Mouse (Mus musculus) CH12F3 (cell line): ENCODE measurements around the gene Mpv17l.
"Not testable (repeated sequence)": the region's sequence is repeated elsewhere in the genome, so short reads cannot be mapped to it uniquely, and the experiment has no call there.

Source experiments
- in situ Hi-C: fragments of 300-500 bp; cut with MboI; formaldehyde crosslinking; loops from 2 replicates; pipeline ENCODE4 v1.14.3; 2020; ENCODE audit warnings: low sequenced_read_pairs

The Mpv17l gene

GRCm38 (mm10) chr16:13927456-13928075, 24.6 kb downstream of the Mpv17l start:
- in situ Hi-C loops: no loop called here

DNA sequence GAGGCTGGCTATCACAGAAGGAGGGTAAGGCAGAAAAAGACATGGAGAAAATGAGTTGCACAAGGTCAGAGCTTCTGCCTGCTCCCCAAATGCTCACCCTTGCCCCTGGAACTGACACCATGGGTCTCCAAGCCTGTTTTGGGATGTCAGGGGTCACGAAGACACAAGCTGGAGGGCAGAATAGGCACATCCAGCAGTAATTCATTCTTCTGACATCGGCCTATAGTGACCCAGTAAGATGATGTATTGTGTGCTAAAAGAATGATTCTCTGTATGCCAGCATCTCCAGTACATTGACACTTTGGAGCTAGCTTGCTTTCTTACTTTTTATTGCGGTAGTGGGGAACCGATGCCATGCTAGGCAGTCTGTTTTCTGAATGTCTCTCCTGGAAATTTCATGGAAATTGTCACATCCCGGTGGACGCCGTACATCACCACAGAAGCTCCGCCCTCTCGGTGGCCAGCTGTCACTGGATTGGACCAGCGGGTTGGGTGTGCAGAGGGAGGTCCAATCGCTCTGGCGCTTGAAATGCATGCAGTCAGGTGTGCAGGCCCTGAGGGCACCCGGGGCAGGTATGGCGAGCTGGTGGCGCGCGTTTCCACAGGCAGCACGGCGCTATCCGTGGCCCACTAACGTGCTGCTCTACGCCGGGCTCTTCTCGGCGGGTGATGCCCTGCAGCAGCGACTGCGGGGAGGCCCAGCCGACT, 37.3 kb downstream of the Mpv17l start:
- in situ Hi-C loops: no loop called here

DNA sequence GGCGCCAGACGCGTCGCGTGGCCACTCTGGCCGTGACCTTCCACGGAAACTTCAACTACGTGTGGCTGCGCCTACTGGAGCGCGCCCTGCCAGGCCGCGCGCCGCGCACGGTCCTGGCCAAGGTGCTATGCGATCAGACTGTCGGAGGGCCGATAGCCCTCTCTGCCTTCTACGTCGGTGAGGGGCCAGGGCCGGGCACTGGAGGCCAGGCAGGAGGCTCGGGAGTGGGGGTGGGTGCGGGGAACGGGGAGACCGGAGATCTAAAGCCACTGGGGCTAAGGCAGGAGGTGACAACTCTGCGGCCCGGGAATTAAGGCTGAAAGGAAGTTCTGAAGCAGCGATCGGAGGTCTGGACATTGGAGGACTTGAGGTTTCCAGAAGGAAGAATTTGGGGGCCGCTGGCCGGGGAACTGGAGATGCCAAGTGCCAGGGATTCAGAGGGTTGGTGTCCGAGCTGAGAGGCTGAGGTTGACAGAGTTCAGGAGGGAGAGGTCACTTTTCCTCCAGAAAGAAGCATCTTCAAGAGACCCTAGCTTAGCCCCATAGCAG, 38.0 kb downstream of the Mpv17l start:
- in situ Hi-C loops: no loop called here

DNA sequence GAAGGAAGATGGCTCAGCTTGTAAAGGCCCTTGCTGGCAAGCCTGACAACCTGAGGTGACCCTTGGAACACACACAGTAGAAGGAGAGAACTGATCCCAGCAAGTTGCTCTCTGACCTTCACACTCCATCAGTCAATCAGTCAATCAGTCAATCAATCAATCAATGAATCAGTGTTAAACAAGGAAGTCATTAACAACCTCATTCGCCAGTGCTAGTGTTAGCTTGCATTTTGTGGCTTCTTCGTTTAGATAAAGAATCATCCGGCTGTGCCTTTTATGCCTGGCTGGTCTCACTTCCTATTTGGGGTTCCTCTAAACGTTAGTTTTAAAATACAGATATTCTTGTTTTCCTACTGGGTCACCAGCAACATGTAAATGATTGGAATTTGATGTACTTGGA, 41.2 kb downstream of the Mpv17l start:
- in situ Hi-C loops: no loop called here

DNA sequence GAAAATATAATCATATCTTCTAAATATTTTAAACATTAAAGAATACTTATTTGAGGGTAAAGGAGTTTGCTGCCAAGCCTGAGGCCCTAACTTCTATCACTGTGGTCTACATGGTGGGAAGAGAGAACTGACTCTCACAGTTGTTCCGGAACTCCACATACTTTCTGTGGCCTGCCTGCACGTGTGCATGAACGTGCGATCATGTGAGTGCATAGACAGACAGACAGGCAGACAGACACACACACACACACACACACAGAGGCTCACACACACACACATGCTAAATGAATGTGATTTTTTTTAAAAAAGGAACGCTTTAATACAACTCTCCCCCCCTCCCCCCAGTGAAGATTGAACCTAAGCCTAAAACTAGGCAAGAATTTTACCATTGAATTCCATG, 41.8 kb downstream of the Mpv17l start:
- in situ Hi-C loops: no loop called here

GRCm38 (mm10) chr16:13945153-13945552, 42.2 kb downstream of the Mpv17l start:
- in situ Hi-C loops: no loop called here

- in situ Hi-C loops: no loop called here
Observed at GRCm38 (mm10) chr16:13946306-13946705, 43.3 kb downstream of the Mpv17l start.

DNA sequence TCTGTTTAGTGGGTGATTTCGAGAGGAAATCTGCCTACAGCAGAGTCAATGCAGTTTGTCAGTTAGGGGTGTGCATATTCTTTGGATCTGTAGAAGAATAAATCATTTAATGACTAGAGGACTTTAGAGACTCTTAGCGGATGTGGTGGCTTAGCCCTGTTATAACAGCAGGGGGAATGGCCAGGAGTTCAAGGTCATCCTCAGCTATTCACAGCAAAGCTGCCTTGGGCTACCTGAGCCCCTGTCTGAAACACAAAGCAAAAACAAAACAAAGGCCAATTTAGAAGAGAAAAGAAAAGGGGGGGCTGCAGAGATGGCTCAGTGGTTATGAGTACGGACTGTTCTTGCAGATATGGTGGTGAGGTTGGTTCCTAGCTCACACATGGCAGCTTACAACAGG, 48.3 kb downstream of the Mpv17l start:
- in situ Hi-C loops: no loop called here

DNA sequence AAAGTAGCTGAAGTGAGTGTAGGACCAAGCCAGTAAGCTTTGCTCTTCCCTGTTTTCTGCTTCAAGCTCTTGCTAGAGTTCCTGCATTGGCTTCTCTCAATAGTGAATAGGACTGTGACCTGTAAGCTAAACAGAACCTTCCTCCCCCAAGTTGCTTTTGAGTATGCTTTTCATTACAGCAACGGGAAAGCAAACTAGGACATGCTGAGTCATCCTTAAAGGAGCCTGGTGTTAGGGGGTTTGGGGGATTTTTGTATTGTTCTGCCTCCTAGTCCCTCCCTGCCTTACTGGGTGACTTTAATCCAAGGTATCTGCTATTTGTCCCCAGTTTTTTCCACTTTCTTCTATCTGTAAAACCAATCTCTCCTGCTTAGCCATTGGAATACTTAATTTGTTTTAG, 59.1 kb downstream of the Mpv17l start:
- in situ Hi-C loops: no loop called here

GRCm38 (mm10) chr16:13969096-13969495, 66.1 kb downstream of the Mpv17l start:
- in situ Hi-C loops: no loop called here

- in situ Hi-C loops: no loop called here
Observed at GRCm38 (mm10) chr16:13972051-13972450, 69.1 kb downstream of the Mpv17l start.

- in situ Hi-C loops: not testable (repeated sequence)
Observed at GRCm38 (mm10) chr16:13976358-13976896, 73.5 kb downstream of the Mpv17l start.

GRCm38 (mm10) chr16:13977026-13977425, 74.1 kb downstream of the Mpv17l start:
- in situ Hi-C loops: not testable (repeated sequence)

- in situ Hi-C loops: not testable (repeated sequence)
Observed at GRCm38 (mm10) chr16:13981726-13982125, 78.8 kb downstream of the Mpv17l start.

DNA sequence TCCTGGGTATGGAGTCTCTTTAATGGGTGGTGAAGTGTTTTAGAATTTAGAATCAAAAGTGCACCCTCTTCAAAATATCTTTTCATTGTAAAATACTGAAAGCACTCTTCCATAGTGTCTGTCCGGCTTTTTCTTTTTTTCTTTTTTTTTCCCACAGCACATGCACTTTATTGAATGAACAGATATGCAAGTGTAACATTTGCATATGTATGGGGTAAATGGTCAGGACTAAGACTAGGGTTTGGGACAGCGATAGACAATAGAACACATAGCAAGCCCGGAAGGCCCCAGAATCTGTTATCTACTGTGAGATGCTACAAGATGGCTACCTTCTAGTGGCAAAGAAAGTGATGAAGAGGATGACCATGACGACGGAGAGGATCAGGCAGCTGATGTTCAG, 80.2 kb downstream of the Mpv17l start:
- in situ Hi-C loops: no loop called here

- in situ Hi-C loops: no loop called here
Observed at GRCm38 (mm10) chr16:13986197-13986573, 83.2 kb downstream of the Mpv17l start.

DNA sequence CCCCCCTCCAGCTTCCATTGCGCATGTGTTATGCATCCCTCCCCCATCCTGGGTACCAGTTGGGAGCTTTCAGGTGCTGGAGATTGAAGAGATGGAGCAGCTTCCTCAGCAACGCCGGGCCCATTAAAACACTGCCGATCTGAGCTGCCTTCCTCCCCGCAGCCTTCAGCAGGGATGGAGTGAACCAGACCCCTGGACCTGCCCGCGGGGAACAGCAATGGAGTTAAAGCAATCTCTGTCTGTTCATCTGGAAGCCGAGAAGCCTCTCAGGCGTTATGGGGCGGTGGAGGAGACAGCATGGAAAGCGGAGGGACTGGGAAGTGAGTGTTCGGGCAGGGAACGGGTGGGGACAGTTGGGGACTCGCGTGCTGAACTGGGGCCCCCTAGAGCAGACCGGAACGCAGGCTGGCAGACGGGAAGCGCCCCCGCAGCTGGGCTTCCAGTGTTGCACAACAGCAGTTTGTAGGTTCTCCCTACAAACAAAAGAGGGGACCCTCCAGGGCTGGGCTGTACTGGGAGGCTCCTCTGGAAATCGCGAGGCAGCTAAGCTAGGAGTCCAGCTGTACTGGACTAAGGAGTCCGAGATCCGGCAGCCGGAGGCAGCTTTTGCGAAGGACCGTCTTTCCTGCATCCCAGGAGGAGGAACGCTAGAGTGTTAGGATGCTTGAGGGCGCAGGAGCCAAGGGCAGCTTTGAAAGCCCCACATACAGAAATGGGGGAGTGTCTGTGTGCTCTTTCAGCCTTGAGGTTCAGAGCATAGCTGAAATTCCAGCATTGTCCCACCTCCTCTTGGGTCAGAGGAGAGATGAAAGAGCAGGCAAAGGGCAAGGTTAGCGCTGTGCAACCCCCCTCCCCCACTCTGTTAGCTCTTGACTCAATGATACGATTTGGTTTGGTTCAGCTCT, 83.9 kb downstream of the Mpv17l start, which contains the start of the genes 2900011O08Rik and Ifitm7:
TSS of gene 2900011O08Rik (plus strand) at position 31 of the 905 bp plus-strand sequence.
TSS of gene Ifitm7 (minus strand) at position 315 of the 905 bp plus-strand sequence.
- in situ Hi-C loops: no loop called here

DNA sequence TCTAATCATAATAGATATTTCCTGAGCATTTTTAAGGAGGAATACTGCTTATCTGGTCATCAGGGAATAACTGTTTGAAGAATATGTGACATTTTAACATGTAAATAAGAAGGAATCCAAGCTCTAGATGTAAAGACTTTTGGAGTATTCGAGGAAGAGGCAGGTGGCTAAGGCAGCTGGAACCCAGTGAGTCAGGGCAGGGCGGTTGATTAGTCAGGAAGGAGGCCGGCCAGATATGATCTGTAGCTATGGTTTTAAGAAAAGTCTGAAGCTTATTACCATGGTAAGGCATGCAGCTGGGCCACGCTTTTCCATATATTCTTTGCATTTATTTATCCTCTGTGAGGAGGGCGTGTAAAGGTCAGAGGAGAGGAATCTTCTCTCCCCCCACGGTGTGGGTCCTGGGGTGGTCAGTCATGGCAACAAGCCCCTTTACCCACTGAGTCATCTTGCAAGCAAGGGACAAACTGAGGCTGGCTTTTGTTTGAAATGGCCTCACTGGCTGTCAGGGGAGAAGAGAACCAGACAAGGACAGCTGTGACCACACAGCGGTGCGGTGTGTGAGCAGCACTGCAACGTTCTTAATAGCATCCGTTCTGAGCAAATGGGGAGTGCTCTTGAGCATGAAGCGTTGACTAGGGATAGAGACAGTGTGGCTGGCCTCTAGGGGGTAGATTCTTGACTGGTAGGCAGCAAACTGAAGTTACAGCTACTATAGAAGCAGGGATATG, 89.7 kb downstream of the Mpv17l start:
- in situ Hi-C loops: no loop called here

- in situ Hi-C loops: no loop called here
Observed at GRCm38 (mm10) chr16:13994076-13994475, 91.1 kb downstream of the Mpv17l start.

DNA sequence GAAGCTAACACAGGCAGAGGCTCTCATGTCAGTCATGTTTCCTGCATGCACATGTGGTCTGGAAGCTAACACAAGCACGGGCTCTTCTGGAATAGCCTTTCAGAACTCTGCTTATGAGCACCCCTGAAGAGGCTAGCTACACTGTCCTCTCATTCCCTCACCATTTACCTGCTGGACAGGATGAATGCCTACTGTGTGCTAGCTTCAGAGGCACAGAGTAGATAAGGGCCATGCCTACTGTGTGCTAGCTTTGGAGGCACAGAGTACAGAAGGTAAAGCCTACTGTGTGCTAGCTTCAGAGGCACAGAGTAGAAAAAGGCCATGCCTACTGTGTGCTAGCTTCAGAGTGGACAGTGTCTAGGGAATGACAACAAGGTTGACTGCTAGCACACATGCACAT, 91.5 kb downstream of the Mpv17l start:
- in situ Hi-C loops: no loop called here
